Mouse (Mus musculus) embryonic facial prominence, embryonic 11.5 days (tissue): Measurements from ENCODE around the gene Pomgnt2. TPM values are rescaled to one million over a fixed set of nuclear protein-coding genes. Genes with fewer than 3 reads are reported as not detected.

Source experiments
- ATAC-seq: fragments of 200-750 bp; cut with Nextera tagmentation; replicated peaks from 2 replicates; pipeline ENCODE4 v1.8.0; 2017; ENCODE audit warnings: low read depth; ENCODE audit not compliant: insufficient number of reproducible peaks, low FRiP score, low TSS enrichment
- DNase-seq: peaks from one replicate; pipeline ENCODE4 v3.0.0-alpha.2; 2015; ENCODE audit warnings: low spot score
- H3K27ac ChIP-seq: fragments of 300-500 bp; sonication (generic); replicated peaks from 2 replicates; pipeline ENCODE4 v1.5.1; 2014; ENCODE audit warnings: mild to moderate bottlenecking, low read depth, low read length, control low read depth
- H3K27me3 ChIP-seq: fragments of 300-500 bp; sonication (generic); 2 replicates; pipeline ENCODE4 v1.6.1; 2014; ENCODE audit warnings: mild to moderate bottlenecking, low read length, moderate library complexity, mixed read lengths; ENCODE audit not compliant: control insufficient read depth, insufficient read depth
- H3K36me3 ChIP-seq: fragments of 300-500 bp; sonication (generic); replicated peaks from 2 replicates; pipeline ENCODE4 v1.6.1; 2014; ENCODE audit warnings: low read depth, mild to moderate bottlenecking, low read length, moderate library complexity, mixed read lengths; ENCODE audit not compliant: control insufficient read depth, insufficient read depth
- H3K4me1 ChIP-seq: fragments of 300-500 bp; sonication (generic); 2 replicates; pipeline ENCODE4 v1.6.1; 2014; ENCODE audit warnings: low read length, mixed read lengths; ENCODE audit not compliant: control insufficient read depth, insufficient read depth
- H3K4me2 ChIP-seq: fragments of 300-500 bp; sonication (generic); 2 replicates; pipeline ENCODE4 v1.6.1; 2014; ENCODE audit warnings: low read depth, mild to moderate bottlenecking, control low read depth, low read length, moderate library complexity
- H3K4me3 ChIP-seq: fragments of 300-500 bp; sonication (generic); 2 replicates; pipeline ENCODE4 v1.5.1; 2014; ENCODE audit warnings: low read depth, low read length, control low read depth
- H3K9ac ChIP-seq: fragments of 300-500 bp; sonication (generic); replicated peaks from 2 replicates; pipeline ENCODE4 v1.6.1; 2014; ENCODE audit warnings: mild to moderate bottlenecking, control low read depth, low read length
- H3K9me3 ChIP-seq: fragments of 300-500 bp; sonication (generic); replicated peaks from 2 replicates; pipeline ENCODE4 v1.6.1; 2016; ENCODE audit warnings: mild to moderate bottlenecking, low read length, inconsistent platforms, mixed read lengths; ENCODE audit not compliant: control insufficient read depth
- WGBS: fragments of 180-500 bp; shearing (Covaris S2); extraction: QIAGEN DNeasy Blood & Tissue Kit; methylation state at CpG from one replicate; pipeline ENCODE4 v1.1.7; 2014; 5-methylcytosine and 5-hydroxymethylcytosine counted together
- polyA plus RNA-seq: library from polyadenylated mRNA; unstranded; fragments of >200 nt; fragmentation: Nextera tagmentation; extraction: Ambion mirVana; gene quantifications from 2 replicates; pipeline ENCODE4 v1.2.1, GENCODE M21; 2014

The Pomgnt2 gene
- polyA plus RNA-seq, result 6.9 and 7.5 TPM in 2 replicates

GRCm38 (mm10) chr9:121997010-121997409, at the start of gene Pomgnt2:
TSS of gene Pomgnt2 (minus strand) at chr9:121997110.
- DNase-seq, result no peak
- H3K9ac ChIP-seq, result no peak within 1 kb of the TSS
- H3K27ac ChIP-seq, result no peak within 1 kb of the TSS
- no peaks in the 10 kb centered on the region for H3K4me1 ChIP-seq
- H3K27me3 ChIP-seq, result no peaks in the 10 kb centered on the region
- no peak within 1 kb of the TSS for H3K4me2 ChIP-seq
- H3K9me3 ChIP-seq, result no peaks in the 10 kb centered on the region
- H3K36me3 ChIP-seq, result no peaks in the 10 kb centered on the region
- peak within 1 kb of the TSS; percentile 66 for H3K4me3 ChIP-seq
- no peak for ATAC-seq

DNA sequence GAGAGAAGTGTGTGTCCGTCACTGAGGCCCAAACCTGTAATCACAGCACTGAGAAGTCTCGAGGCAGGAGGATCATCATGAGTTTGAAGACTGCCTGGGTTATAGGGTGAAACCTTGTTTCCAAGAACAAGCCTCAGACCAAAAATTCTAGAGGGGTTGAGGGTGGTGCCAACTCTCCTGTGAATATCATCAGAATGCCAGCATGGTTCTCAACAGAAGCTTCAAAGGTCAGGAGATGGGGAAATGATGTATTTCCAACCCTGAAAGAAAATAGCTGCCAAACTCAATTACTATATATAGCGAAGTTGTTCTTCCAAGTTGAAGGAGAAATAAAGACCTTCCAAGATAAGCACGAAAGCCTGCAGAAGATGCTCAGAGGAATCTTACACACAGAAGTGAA, 42.9 kb upstream of the Pomgnt2 start:
- WGBS, result 76% methylated on average over 4 of the region's 4 CpGs
- Histone ChIP-seq H3K9me3 (no peaks in the 10 kb centered on the region), H3K4me3 (no peak overlapping the region), H3K9ac (no peak overlapping the region), H3K27me3 (no peaks in the 10 kb centered on the region), H3K4me2 (no peak overlapping the region), H3K27ac (no peak overlapping the region), H3K4me1 (no peaks in the 10 kb centered on the region), H3K36me3 (no peaks in the 10 kb centered on the region)
- ATAC-seq (no peak), DNase-seq (no peak)

DNA sequence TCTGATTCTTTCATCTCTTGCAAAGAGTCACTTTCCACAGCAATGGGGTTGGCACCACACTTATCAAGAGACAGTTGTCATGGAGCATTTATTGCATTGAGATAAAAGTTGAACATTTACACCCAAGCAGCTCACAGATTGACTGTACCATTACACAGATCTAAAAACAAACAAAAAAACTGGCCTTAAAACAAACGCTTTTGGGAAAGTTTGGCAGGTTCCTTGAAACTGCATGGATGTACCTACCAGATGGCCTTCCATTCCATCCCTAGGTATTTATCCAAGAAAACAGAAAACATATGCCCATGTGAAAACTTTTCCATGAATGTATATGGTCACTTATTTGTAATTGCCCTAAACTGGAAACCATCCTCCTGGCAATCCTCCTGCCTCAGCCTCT, 41.7 kb upstream of the Pomgnt2 start:
- WGBS, result 79% methylated on average over 1 of the region's 1 CpGs
- Histone ChIP-seq H3K27me3 (no peaks in the 10 kb centered on the region), H3K9me3 (no peaks in the 10 kb centered on the region), H3K27ac (no peak overlapping the region), H3K36me3 (no peaks in the 10 kb centered on the region), H3K4me2 (no peak overlapping the region), H3K9ac (no peak overlapping the region), H3K4me1 (no peaks in the 10 kb centered on the region), H3K4me3 (no peak overlapping the region)
- no peak for DNase-seq
- no peak for ATAC-seq

- WGBS, result 70% methylated on average over 4 of the region's 4 CpGs
- no peak overlapping the region for H3K9ac ChIP-seq
- DNase-seq, result no peak
- no peaks in the 10 kb centered on the region for H3K4me1 ChIP-seq
- H3K4me2 ChIP-seq, result no peak overlapping the region
- H3K9me3 ChIP-seq, result no peaks in the 10 kb centered on the region
- ATAC-seq, result no peak
- no peaks in the 10 kb centered on the region for H3K36me3 ChIP-seq
- no peaks in the 10 kb centered on the region for H3K27me3 ChIP-seq
- H3K27ac ChIP-seq, result no peak overlapping the region
- no peak overlapping the region for H3K4me3 ChIP-seq
These were observed 39.7 kb upstream of the Pomgnt2 start for GRCm38 (mm10) chr9:122036496-122037054.

GRCm38 (mm10) chr9:122035807-122036206, 38.9 kb upstream of the Pomgnt2 start:
- Histone ChIP-seq H3K27ac (no peak overlapping the region), H3K9ac (no peak overlapping the region), H3K9me3 (no peaks in the 10 kb centered on the region), H3K4me2 (no peak overlapping the region), H3K27me3 (no peaks in the 10 kb centered on the region), H3K4me1 (no peaks in the 10 kb centered on the region), H3K4me3 (no peak overlapping the region), H3K36me3 (no peaks in the 10 kb centered on the region)
- no peak for ATAC-seq
- no peak for DNase-seq
- 40% methylated on average over 5 of the region's 5 CpGs for WGBS

- no peak overlapping the region for H3K4me3 ChIP-seq
- ATAC-seq (no peak; the same call in 1 of the 2 replicates), DNase-seq (no peak)
- no peak overlapping the region for H3K9ac ChIP-seq
- H3K9me3 ChIP-seq, result no peaks in the 10 kb centered on the region
- no peaks in the 10 kb centered on the region for H3K36me3 ChIP-seq
- WGBS, result 100% methylated on average over 1 of the region's 1 CpGs
- no peak overlapping the region for H3K27ac ChIP-seq
- H3K27me3 ChIP-seq, result no peaks in the 10 kb centered on the region
- no peaks in the 10 kb centered on the region for H3K4me1 ChIP-seq
- H3K4me2 ChIP-seq, result no peak overlapping the region
These were observed 38.0 kb upstream of the Pomgnt2 start for GRCm38 (mm10) chr9:122034949-122035348.

DNA sequence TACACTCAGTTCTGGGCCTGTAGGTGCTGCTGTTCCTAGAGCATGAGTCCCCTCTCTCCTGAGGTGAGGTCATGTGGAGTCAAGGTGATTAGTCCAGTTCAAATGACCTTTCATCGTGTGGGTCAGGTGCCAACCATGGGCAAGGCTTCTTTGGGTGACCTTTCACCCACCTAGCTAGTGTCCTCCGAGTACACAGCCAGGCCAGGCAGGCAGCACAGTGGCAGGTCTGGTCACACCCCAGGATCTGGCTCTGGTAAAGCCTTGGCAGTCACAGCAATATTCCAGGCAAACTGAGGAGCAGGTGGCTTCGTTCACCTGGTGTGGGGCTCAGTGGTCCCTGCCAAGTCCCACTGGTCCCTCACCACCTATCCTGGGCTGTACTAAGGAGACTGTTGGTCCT, 35.2 kb upstream of the Pomgnt2 start:
- H3K4me2 ChIP-seq, result no peak overlapping the region
- no peaks in the 10 kb centered on the region for H3K36me3 ChIP-seq
- WGBS, result 76% methylated on average over 3 of the region's 3 CpGs
- no peaks in the 10 kb centered on the region for H3K9me3 ChIP-seq
- DNase-seq, result no peak
- no peaks in the 10 kb centered on the region for H3K27me3 ChIP-seq
- no peak overlapping the region for H3K4me3 ChIP-seq
- H3K4me1 ChIP-seq, result no peaks in the 10 kb centered on the region; the same call in 1 of the 2 replicates
- no peak overlapping the region for H3K27ac ChIP-seq
- no peak overlapping the region for H3K9ac ChIP-seq
- no peak for ATAC-seq

DNA sequence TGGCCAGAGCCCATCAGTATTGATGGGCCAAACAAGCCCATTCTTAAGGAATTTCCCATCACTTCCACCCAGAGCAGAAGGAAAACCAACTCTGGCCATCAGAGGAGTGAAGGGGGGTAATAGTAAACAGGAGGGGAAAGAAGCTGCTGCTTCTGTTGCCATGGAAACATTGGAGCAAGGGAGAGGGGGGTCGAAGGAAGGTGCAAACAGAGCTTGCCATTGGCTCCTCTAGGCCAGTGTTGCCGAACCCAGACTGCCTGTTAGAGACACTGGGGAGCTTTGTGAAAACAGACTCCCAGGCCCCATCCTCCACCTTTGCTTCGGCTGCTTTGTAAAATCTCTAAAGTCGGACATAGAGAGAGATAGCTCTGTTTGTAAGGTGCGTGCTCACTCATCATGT, 33.8 kb upstream of the Pomgnt2 start:
- Histone ChIP-seq H3K4me1 (no peaks in the 10 kb centered on the region; the same call in 1 of the 2 replicates), H3K36me3 (no peaks in the 10 kb centered on the region), H3K4me3 (no peak overlapping the region), H3K9me3 (no peaks in the 10 kb centered on the region), H3K27me3 (no peaks in the 10 kb centered on the region), H3K27ac (no peak overlapping the region), H3K4me2 (no peak overlapping the region), H3K9ac (no peak overlapping the region)
- ATAC-seq (no peak), DNase-seq (no peak)
- whole genome bisulfite sequencing, result 59% methylated on average over 5 of the region's 5 CpGs
